Mouse (Mus musculus) urinary bladder, adult 2 months (tissue): ENCODE measurements around the gene Gm49354. TPM values are rescaled to one million over a fixed set of nuclear protein-coding genes. Genes with fewer than 3 reads are reported as not detected.
"Not testable (repeated sequence)": the region's sequence is repeated elsewhere in the genome, so short reads cannot be mapped to it uniquely, and the experiment has no call there.

Experiments
- DNase-seq: peaks from one replicate; pipeline ENCODE4 v3.0.0; 2022; ENCODE audit warnings: low spot score
- polyA plus RNA-seq: library from polyadenylated mRNA; depleted of rRNA; stranded (reverse); fragments of >200 nt; gene quantifications from 2 replicates; pipeline ENCODE4 v1.2.3, GENCODE M21; 2012

The Gm49354 gene
- polyA plus RNA-seq, 1 experiment, result not detected

- DNase-seq, result no peak
These were observed 15.1 kb downstream of the Gm49354 start for GRCm38 (mm10) chr13:59766786-59767515.

- DNase-seq, result no peak
These were observed 19.3 kb downstream of the Gm49354 start for GRCm38 (mm10) chr13:59762791-59763190.

DNA sequence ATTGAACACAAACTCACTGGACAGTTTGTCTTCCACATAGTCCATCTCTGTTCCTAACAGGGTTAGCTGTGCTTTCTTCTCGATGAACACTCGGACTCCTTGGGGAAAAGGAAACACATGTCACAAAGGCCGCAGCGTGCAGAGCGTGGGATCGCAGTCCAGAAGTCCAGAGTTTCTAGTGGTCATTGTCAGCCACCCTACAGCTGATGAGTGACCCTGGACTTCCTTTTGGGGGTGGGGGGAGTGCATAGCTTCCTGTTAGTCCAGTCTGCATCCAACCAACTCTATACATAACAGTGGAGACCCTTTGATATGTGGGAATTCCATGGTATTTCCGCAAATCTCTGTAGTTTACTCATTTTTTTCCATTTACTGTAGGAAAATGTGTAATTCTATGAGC is 25.1 kb downstream of the Gm49354 start:
- no peak for DNase-seq

DNA sequence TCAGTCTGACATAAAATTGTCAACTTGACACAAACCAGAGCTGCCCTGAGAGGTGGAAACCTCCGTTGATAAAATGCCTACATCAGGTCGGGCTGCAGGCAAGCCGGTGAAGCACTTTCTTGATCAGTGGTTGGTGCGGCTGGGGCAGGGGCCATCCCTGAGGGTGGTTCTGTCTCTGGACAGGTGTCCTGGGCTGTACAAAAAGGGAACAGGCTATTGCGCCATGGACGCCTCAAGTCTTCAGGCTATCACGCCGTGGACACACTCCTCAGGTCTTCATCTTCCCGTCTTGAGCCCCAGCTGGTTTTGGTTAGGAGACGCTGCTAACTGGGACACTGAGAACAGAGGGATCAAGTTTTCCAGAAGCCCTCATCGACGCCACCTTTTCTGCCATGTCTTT is 31.7 kb downstream of the Gm49354 start:
- no peak for DNase-seq

- no peak for DNase-seq
These were observed 35.3 kb downstream of the Gm49354 start, which contains the start of gene 1700014D04Rik for GRCm38 (mm10) chr13:59746711-59747110. Gene 1700014D04Rik, minus strand, starts transcription at chr13:59746752.

- DNase-seq, result no peak
These were observed 35.9 kb downstream of the Gm49354 start for GRCm38 (mm10) chr13:59746164-59746563.

DNA sequence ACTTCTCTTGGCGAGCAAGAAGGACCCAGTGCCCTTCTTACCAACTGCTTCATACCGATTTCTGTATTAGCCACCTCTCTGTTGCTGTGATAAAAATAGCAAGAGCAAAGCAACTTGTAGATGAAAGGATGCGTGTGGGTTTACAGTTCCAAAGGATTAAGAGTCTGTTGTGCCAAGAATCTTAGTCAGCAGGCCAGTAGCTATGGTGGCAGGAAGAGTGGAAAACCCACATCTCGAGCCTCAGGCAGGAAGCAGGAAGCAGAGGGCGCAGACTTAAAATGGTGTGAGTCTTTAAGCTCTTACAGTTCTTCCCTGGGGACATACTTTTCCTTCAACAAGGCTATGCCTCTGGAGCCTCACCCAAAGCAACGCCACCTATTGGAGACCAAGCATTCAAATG is 36.6 kb downstream of the Gm49354 start:
- DNase-seq, result no peak

DNA sequence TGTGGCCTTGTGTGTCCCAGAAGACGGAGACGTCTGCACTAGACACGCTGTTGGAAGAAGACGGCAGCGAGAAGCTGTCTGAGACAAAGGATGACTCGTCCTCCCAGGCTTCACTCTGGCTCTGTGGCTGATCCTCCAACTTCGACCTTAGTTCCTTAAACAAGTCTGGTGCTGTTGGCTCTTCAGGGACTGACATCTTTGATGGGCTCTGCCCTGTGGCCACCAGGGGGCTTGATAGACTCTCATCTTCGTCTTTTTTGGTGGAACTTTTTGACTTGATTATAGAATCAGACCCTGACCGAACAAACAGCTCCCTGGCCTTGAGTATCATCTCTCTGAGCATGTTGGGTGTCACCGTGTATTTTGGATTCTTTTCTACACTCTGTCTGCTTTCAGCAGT is 40.3 kb downstream of the Gm49354 start:
- no peak for DNase-seq

DNA sequence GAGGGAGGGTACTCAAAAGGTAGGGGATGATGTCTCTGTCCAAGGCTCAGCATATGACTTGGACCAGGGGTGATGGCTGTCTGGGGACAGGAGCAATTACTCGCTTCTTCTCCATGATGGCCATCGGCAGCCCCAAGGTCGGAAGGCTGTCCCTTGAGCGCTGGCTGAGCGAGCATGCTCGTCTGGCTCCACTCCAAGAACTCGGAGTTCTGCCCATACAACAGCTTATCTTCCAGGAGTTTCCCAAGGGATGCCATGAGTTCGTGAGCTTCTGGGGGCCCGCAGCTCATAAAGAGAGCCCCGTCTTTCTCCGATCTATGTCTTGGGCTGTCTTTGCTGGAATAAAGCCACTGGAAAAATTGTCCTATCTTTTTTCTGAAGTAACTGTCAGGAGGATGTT is 40.9 kb downstream of the Gm49354 start:
- DNase-seq, result no peak

GRCm38 (mm10) chr13:59739397-59739796 is 42.6 kb downstream of the Gm49354 start:
- DNase-seq, result no peak

DNA sequence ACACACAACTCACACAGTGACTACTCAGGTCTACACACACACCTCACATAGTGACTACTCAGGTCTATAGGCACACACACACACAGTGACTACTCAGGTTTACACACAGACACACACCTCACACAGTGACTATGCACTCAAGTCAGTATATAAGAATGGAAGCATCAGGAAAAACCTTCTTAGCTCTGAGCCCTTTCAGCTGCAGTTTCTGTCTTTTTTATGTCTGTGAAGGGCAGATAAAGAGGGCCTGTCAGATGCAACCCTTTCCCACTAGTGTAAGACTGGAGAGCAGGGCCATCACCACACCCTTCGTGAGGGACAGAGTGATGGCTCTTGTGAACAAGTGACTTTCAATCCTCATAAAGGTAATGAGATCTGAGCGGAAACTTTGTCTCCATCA is 43.6 kb downstream of the Gm49354 start:
- DNase-seq, result no peak

DNA sequence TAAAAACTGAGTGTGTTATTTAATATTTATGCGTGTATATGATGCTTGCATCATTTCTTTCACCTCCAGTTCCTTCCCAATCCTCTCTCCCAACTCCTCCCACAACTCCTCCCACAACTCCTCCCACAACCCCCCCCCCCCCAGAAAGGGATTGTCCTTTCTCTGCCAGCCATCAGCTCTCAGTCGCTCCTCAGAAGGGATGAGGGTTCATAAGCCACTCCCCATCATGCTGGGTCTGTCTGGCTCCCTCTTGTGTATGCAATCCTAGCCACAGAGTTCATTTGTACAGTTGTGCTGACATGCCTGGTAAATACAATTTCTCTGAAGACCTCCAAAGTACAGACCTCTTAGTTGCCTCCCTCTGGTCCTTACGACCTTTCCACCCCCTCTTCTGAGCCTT is 46.9 kb downstream of the Gm49354 start:
- DNase-seq, result no peak

DNA sequence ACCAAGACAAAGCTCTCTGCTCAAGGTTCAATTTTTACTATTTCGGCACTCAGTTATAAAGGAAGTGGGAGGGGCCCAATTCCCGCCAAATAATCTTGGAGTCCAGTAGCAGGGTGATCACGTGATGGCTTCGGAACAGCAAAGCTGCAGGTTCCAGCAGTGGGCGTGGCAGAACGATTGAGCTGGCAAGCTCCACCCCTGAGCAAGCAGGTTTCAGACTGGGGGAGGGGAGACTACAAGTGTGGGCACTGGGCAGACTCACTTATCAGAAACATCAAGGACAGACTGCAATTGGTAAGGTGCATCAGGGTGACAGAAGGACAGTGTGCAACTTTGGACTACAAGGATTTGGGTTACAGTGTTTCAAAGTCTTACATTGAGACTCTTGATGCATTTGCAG is 47.7 kb downstream of the Gm49354 start:
- DNase-seq, result not testable (repeated sequence)

DNA sequence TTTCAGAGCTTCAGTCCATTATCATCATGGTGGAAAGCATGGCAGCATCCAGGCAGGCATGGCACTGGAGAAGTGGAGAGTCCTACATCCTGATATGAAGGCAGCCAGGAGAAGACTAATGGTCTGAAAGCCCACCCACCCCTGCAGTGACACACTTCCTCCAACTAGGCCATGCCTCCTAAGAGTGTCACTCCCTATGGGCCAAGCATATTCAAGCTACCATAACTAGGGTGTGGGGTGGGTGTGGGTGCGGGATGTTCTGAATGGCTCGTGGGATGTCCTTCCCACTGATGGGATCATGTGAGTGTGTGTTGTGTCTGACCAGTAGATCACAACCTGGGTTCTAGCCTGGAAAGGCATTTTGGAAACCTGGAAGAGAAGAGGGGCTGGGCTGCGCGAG is 48.1 kb downstream of the Gm49354 start:
- no peak for DNase-seq

GRCm38 (mm10) chr13:59731652-59732051 is 50.4 kb downstream of the Gm49354 start, which contains the start of gene Spata31d1d:
Gene Spata31d1d, minus strand, starts transcription at chr13:59731752.
- DNase-seq, result no peak

DNA sequence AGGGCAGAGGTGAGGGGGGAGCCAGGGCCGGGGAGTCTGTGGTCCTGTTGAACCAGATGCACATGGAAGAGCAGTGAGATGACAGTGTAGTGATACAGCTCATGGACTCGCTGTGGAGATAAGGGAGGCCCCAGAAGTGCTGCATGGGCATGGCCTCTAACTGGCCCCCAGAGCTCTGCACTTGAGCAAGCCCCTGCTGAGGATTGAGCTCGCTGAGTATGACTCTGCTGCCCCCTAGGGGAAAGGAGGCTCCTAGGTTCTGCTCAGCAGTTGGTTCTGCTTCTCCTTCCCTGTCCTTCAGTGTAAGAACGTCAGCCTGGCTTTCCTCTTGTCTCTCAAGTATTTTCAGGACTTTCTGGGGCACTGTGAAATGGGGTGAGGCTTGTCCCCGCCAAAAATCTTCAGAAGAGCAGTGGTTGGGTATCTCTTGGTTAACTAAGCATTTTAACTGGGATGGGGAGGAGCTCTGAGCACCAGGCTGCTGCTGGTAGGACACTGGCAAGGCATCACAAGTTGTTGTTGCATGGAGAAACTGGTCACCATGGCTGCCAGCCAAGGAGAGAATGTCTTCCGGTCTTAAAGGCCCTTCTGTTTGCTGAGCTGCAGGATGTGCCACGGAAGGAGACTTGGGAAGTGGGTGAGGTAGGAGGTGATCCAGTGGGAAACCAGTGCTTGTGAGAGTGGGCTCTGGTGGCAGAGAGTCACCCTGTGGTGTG is 53.5 kb downstream of the Gm49354 start:
- peak; percentile 52 for DNase-seq

GRCm38 (mm10) chr13:59726139-59726867 is 55.7 kb downstream of the Gm49354 start:
- no peak for DNase-seq

DNA sequence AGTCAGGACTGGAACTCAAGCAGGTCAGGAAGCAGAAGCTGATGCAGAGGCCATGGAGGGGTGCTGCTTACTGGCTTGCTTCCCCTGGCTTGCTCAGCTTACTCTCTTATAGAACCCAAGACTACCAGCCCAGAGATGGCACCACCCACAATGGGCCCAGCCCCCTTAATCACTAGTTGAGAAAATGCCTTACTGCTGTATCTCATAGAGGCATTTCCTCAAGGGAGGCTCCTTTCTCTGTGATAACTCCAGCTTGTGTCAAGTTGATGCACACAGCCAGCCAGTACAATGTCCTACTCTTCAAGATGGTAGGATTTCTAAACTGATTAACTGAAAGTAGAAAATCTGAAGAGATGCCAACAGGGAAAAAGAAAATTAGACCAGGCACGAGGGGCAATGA is 60.0 kb downstream of the Gm49354 start:
- DNase-seq, result not testable (repeated sequence)

- DNase-seq, result no peak
These were observed 62.6 kb downstream of the Gm49354 start for GRCm38 (mm10) chr13:59719475-59719874.

DNA sequence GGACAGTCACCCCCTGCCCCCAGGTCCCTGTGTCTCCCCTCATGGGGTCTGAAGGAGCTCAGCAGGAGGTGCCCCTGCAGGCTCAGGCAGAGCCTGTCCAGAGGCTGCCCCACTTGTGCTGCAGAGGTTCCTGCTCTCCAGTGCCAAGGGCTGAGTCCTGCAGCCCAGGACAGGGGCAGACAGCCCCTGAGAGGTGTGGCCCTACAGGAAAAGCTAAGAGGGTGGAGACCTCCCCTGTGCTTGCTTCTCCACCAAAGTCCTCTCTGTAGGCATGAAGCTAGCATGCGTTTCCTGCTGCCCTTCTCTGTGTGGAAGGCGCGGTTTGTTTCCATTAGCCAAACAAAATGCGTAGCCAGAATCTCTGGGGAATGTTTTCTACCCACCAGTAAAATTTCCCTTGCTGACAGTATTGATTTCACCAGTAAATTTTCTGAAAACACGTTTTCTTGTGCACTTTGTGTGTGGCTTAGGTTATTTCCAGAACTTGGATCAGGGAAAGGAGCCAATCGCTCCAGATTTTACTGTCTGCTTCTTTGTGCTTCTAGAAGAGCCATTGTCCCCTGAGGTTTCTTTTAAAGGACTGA is 63.1 kb downstream of the Gm49354 start:
- not testable (repeated sequence) for DNase-seq

GRCm38 (mm10) chr13:59713710-59714109 is 68.3 kb downstream of the Gm49354 start:
- DNase-seq, result no peak

DNA sequence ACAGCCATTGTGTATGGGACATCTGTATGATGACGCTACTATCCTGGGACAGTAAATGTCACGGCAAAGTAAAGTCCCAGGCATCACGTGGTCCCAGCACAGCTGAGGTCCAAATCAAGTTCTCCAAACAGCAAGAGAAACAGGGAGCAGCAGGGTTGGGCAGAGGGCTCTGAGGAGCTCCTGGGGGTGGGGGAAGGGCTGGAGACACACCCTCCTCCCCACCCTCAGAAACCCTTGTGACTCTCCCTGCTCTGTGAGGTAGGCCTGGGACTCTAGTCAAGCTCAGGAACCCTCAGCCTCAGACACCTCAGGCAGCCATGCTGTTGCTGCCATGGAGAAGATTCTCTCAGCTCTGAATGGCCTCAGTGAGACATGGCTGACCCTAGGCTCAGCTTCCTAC is 70.1 kb downstream of the Gm49354 start, which contains the start of gene Spata31d1b:
Gene Spata31d1b (plus strand): TSS at position 301 of the 400 bp plus-strand sequence.
- DNase-seq, result not testable (repeated sequence)
